Mouse (Mus musculus) right cerebral cortex, postnatal 14 days (tissue): ENCODE results near the gene Tbata.

Experiments
- DNase-seq: peaks from one replicate; pipeline ENCODE4 v3.0.0; 2022

Gene Tbata

GRCm38 (mm10) chr10:61167333-61168096, 4.2 kb upstream of the Tbata start:
- DNase-seq = no peak

DNA sequence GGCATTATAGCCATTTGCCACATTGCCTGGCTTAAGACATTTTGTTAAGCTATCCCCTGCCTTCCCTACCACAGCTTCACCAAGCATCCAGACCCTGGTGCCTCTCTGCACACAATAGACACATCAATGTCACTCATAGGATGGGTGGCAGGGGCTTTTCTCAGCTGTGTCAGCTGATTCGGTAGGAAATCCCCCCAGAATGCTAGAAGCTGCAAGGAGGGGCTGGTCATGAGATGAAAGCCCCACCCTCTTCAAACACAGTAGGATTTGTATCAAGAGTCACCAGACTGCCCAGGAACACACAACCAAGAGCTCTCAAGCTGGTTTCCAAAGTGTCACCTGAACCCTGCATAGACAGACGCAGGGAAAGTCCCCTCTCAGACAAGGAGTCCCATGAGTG, 3.4 kb upstream of the Tbata start:
- no peak for DNase-seq

- no peak for DNase-seq
Measured at GRCm38 (mm10) chr10:61172496-61172895, 742 bp downstream of the Tbata start.

GRCm38 (mm10) chr10:61174711-61175441, 3.1 kb downstream of the Tbata start:
- DNase-seq = no peak

DNA sequence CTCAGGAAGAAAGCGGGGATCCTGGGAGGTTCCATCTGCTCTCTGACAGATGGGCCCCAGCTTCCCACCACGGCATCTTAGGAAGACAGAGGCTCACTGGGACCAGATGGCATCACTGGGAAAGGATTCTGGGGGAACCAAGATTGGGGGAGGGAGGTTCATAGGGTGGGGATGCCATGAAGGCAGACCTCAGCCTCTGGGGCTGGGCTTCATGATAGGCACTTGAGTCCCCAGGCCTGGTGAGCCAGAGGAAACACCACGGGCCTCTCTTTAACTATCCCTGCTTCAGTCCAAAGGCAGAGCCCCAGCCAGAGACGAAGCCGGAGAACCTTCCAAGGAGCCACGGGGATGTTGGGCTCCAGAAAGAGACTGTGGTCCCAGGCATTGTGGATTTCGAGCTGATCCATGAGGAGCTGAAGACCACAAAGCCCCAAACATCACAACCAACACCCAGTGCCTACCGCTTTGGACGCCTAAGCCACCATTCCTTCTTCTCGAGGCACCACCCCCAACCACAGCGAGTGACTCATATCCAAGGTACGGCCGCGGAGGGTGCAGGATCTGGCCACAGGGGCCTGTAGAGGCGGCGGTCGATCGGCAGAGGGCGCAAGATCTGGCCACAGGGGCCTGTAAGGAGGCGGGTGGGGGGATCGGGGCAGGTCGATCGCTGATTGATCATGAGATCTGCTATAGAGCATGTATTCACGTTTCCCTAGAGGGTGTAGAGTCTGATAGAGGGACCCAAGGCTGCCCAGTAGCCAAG, 3.9 kb downstream of the Tbata start:
- peak; percentile 31 for DNase-seq

- no peak for DNase-seq
Measured at GRCm38 (mm10) chr10:61176221-61176790, 4.6 kb downstream of the Tbata start.

GRCm38 (mm10) chr10:61177751-61178150, 6.0 kb downstream of the Tbata start:
- DNase-seq = no peak

- no peak for DNase-seq
Measured at GRCm38 (mm10) chr10:61178687-61179086, 6.9 kb downstream of the Tbata start.

DNA sequence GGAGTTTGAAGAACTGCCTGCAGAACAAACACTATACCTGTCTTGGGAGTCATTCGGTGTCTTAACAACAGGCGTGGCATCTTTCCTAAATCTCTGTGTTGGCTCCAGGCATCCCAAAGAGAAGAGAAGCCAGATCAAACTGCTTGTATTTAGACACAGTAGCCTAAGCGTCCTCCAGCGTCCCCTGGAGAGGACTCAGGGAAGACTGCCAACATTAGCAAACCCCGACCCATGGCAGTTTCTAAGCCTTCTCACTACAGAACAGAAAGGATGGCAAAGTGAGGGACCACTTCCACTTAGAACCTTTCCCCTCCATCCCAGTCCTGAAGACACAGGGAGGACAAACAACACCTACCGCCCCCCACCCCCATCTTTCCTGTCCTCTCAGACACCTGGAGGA, 8.2 kb downstream of the Tbata start:
- no peak for DNase-seq

GRCm38 (mm10) chr10:61187001-61187400, 15.2 kb downstream of the Tbata start:
- no peak for DNase-seq

DNA sequence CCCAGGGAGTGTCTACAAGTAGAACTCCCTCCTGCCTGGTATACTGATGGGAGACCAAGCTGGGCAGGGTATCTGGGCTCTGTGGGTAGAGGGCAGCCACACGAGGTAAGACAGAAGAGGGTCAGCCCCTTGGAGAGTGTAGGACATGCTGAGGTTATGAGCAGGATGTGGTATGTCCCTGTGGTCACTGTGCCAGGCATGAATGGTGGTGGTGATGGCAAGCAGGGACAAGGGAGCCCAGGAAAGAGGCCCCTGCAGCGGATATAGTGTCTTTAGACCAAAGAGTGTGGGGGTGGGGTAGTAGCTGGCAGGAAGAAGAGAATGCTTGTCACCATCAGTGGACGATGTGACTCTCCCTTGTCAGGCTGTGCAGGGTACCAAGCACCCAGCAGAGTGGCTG, 16.3 kb downstream of the Tbata start:
- DNase-seq = no peak

DNA sequence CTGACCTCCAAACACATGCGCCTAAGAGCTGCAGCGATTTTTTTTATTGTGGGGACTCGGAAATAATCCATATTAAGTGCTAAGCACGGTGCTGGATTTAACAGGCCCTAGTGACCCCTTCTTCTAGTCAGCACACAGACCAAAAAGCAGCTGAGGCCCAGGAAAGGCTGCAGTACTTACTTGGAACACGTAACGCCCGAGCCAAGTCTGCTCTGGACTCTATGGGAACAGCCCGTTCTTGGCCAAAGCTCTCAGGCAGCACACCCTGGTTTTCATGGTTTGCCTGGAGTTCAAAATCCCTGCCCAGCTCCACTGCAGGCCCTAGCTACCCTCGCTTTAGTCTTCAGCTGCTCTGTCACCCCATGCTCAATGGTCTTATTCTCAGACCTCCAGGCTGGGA, 22.9 kb downstream of the Tbata start:
- no peak for DNase-seq

GRCm38 (mm10) chr10:61195216-61195615, 23.5 kb downstream of the Tbata start:
- no peak for DNase-seq

DNA sequence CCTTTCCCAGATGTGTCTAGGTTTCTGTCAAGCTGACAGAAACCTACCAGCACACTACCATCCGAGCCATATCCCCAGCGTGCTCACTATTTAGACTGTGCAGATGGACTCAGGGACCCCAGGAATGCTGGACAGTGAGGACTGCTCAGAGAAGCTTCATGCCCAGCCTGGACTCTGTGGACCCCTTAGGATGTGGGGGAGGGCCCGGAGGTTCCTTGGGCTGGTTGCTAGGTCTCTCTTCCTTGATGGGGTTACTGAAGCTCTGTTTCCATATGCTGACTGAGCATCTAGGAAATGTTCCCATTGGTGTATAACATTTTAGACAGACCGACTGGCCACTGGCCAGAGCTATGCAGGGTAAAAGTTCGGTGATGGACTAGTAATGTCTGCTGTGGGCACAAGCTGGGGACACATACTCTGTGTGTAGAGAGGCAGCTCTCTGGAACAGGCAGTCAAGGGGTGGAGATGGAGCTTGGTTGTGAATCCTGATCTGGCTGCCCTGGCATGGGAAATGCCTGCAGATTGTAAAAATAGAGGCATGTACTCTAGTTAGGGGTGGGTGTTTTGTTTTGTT, 24.1 kb downstream of the Tbata start:
- no peak for DNase-seq

GRCm38 (mm10) chr10:61199566-61200213, 27.9 kb downstream of the Tbata start:
- DNase-seq = peak; percentile 68

GRCm38 (mm10) chr10:61200232-61200820, 28.6 kb downstream of the Tbata start:
- DNase-seq = no peak

DNA sequence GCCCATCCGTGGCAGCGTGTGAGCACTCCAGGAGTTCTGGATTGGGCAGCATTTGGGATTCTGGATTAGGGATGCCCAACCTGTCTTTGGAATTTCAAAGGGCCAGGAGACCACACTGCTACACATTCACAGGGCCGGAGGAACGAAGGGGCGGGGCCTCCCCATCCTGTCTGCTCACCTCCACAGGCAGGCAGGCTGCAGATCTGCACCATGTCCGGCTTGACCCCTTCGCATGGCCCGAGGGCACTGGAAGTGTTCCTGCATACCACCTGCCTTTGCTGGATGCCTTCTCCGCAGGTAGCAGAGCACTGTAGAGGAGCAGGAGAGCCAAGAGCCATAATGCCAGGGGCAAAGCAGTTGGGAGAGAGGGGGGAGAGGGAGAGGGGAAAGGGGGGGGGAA, 29.2 kb downstream of the Tbata start:
- DNase-seq = no peak

DNA sequence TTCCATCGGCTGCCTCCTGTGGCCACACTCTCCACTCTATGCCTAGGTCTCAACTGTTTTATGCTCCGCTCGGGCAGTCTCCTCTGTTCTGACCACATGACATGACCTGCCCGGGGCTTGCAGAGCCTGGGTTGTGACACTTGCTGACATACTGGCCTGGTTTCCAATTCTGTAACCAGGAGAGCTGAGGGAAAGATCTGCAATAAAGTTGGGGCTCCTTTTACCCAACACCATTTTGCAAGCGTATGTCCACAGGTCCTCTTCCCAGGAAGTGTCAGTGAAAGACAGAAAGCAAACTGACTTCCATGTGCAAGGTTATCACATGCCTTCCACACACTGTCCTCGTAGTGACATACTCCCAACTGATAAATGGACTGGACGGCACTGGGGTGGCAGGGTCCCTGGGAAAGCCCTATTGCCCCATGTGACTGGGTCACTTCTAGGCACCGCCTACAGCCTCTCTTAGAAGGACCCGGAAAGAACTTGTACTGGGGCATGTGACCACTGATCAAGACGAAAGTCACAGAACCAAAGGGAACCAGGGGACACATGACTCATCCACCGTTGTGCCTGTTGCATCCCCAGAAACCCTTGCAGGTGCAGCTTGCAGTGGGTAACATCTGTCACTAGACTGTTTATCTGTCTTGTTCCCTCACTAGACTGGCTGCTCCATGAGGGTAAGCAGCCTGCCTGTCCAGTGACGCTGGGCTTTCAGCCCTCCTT, 30.0 kb downstream of the Tbata start:
- no peak for DNase-seq

DNA sequence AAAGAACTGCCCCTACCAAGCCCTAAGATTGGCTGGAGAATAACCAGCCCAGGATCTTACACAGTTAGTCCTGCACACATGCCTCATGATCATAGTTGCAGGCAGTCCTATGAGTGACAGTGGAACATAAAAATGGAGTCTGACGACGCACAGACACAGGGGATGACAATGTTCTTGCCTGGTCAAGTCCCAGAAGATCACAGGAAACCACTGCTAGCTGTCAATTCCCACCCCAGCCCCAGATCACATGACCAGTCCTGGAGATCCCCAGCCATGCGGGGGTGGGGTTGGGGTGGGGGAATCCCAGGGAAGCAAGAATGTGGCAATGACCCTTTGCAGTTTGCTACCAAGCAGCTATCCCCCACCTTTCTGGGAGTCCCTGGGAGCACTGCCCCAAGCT, 32.2 kb downstream of the Tbata start:
- no peak for DNase-seq

DNA sequence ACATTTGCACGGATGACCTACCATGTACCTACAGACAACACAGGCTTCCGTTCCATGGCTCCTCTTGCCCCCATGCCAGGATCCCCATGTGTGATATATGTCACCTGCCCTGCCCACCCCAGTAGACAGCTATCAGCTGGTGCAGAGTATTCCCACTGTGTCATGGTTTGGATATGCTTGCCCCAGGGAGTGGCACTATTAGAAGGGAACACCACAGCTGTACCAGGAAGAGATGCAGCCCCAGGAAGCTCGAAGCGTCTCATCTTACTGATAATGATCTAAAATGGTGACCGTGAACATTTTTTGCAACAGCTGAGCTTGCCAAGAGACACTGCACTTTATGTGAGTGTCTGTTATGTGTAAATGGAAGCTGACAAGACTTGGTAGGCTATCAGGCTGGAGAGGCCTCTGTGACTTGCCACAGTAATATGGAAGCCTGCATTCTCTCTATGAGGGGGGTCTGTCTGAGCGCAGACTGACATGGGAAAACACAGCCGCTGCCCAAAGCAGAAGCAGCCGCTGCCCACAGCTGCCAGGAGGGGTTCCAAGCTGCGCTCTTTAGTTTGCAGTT, 36.4 kb downstream of the Tbata start:
- no peak for DNase-seq

DNA sequence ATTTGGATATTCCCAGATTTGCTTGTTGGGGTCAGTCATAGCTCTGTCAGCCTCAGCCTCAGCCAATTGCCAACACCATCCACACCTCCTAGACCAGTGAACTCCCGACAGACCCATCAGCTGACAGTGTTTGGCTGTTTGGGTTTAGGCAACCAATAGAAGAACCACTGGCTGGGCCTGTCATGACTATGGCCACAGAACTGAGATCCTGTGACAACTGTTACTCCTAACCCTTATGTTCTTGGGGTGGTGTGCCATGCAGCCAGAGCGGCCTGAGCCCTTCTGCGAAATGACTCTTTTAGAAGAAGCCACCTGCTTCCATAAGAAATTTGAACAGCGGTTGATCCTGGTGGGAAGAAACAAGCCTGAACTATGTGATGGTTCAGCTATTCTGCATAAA, 39.4 kb downstream of the Tbata start:
- no peak for DNase-seq
